Mouse (Mus musculus): ENCODE results near the gene Atf6.
A peak's percentile ranks its signal among the peaks of the same experiment; 100 is the strongest.

Atf6 gene

DNA sequence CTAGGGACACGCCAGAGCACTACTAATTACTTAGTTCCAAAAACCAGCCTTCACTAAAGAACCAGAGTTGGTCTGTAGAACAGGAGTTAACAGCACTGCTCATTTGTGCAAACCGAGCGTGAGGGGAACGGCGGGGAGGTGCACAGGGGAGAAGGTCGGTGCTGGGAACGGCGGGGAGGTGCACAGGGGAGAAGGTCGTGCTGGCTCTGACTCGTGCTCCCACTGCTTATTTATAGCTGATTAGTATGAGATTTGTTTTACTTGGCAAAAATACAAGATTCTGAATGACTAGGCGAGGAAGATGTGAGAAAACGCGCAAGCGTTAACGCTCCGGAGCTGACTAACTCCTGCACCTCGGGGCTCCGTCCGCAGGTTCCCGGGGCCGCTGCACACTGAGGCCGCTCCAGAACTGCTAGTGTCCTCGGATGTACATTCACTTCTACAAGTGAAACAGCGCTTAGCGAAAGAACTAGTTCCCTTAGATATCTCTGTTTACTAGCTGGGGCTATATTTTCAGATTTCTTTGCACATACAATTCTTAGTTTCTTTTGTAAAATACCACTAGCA lies 96.1 kb downstream of the Atf6 start:
- DNase-seq (ENCODE audit: low spot score in 2 of 2), result no peak

- no peak for DNase-seq (ENCODE audit: low spot score in 2 of 2)
Observed at GRCm38 (mm10) chr1:170770691-170771090, 96.9 kb downstream of the Atf6 start.

- no peak for DNase-seq (ENCODE audit: low spot score in 2 of 2)
Observed at GRCm38 (mm10) chr1:170766997-170767396, 100.6 kb downstream of the Atf6 start.

GRCm38 (mm10) chr1:170764798-170765197 lies 102.8 kb downstream of the Atf6 start:
- no peak for DNase-seq (ENCODE audit: low spot score in 2 of 2)

DNA sequence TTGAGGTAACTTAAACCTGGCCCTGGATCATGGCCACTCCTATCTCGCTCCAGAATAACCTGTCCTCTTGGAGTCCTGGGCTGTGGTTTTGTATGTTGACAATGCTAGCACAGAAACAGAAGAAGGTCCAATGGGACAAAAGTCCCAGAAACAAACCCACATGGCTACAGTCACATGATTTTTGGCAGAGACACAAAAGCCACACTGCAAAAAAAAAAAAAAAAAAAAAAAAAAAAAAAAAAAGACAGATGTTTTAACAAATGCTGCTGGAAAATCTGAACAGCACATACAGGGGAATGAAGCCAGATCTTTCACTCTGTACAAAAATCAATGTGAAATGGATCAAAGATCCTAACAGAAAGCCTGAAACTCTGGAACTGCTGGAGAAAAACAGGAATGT lies 105.9 kb downstream of the Atf6 start:
- no peak for DNase-seq (ENCODE audit: low spot score in 2 of 2)

DNA sequence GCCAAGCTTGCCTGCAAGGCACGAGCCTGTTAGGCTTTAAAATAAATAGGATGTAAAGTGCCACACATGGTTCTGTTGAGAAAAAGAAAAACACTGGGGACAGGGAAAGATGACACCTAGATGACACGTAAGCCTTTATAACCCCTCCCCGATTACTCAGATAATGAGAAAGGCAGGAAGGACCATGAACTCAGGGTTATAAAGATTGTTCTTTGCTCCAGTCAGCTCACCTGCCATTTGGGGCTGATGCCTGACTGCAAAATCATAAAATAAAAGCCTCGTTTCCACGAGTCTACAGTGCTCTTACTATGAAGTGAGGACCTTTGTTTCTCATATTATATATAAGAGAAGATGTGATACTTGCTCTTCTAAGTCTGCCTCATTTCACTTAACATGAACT lies 114.0 kb downstream of the Atf6 start:
- DNase-seq (ENCODE audit: low spot score in 2 of 2), result no peak

GRCm38 (mm10) chr1:170751797-170752196 lies 115.8 kb downstream of the Atf6 start:
- no peak for DNase-seq (ENCODE audit: low spot score in 2 of 2)

- DNase-seq (ENCODE audit: low spot score in 2 of 2), result no peak
Observed at GRCm38 (mm10) chr1:170746523-170746922, 121.0 kb downstream of the Atf6 start.

DNA sequence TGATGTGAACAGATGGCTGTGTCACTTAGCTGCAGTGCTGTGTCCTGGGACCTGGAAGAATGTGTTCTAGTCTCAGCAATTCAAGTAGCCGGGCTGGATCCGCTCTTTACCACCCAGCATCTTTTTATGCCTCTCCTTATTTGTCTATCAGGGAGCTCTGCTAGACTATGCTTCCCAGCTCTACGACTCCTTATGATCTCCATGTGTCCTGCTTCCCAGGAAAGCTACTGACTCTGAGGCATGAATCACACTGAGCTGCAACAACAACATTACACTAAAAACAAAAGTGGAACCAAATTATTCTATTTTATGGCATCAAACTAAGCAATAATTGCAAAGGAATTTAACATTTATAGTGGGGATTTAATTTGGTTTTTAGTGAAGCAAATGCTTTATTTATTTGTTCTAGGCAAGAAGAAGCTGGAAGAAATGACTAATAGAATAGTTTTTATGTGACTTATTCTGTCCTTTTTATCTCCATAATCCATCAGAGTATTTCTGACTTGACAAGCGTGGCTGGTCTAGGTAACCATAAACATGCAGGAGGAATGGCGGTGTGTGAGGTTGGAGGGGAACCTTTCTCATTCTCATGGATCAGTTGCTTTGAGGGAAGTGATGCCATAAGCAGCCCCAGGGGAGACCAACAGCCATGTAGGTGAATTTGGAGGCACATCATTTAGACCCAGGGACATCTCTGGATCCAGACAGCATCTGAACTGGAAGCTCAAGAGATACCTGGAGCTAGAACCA lies 125.9 kb downstream of the Atf6 start:
- DNase-seq (ENCODE audit: low spot score in 2 of 2), result no peak

- no peak for DNase-seq (ENCODE audit: low spot score in 2 of 2)
Observed at GRCm38 (mm10) chr1:170734866-170735265, 132.7 kb downstream of the Atf6 start.

GRCm38 (mm10) chr1:170732596-170732890 lies 135.0 kb downstream of the Atf6 start:
- DNase-seq (ENCODE audit: low spot score in 2 of 2), result no peak

- no peak for DNase-seq (ENCODE audit: low spot score in 2 of 2)
Observed at GRCm38 (mm10) chr1:170731865-170732595, 135.5 kb downstream of the Atf6 start.

DNA sequence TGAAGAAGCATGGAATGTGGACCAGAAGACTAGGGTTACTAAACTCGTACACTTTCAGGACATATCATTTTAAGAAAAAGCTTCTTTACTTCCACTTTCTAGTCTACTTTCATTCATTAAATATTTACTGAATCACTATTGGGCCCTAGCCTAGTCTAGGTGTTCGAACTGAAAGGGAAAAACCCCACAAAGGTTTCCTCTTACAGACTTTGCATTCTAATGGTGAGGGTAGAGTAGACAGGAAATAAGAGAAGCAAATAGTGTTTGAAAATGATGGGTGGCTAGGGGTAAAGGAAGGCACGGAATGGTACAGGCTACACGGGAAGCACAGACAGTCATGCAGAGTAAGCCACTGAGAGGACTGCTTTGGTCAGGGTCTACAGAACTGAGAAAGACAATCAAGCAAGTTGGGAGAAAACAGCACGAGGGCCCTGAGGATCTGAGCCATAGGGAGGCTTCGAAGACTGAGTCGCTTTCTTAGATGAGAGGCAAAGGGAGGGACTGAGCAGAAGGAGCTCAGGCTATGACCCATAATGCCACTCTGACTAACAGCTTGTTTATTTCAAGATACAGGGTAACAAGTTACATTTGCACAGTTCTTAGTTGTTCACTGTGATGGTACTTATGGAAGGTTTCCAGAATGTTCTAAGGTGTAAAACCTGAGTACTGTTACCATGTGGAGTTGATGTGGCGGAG lies 138.2 kb downstream of the Atf6 start:
- no peak for DNase-seq (ENCODE audit: low spot score in 2 of 2)

DNA sequence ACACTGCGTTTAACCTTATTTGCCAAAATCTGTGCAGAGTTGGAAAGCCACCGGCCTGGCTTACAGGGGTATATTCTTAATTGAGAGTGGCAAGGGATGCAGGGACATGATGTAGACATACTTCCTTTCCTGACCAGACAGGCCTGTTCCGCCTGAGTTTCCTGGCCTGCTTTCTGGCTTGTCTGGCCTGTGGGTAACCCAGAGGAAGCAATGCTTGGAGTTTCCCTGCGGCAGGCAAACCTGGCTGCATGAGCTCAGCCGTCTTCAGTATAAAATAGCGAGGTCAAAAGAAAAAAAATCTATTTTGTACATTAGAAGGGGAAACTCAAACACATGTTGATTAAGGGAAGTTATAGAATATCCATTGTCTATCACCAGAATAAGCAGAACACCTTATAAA lies 139.0 kb downstream of the Atf6 start:
- no peak for DNase-seq (ENCODE audit: low spot score in 2 of 2)

- no peak for DNase-seq (ENCODE audit: low spot score in 2 of 2)
Observed at GRCm38 (mm10) chr1:170721560-170721959, 146.0 kb downstream of the Atf6 start.

- no peak for DNase-seq (ENCODE audit: low spot score in 2 of 2)
Observed at GRCm38 (mm10) chr1:170718133-170718810, 149.3 kb downstream of the Atf6 start.

DNA sequence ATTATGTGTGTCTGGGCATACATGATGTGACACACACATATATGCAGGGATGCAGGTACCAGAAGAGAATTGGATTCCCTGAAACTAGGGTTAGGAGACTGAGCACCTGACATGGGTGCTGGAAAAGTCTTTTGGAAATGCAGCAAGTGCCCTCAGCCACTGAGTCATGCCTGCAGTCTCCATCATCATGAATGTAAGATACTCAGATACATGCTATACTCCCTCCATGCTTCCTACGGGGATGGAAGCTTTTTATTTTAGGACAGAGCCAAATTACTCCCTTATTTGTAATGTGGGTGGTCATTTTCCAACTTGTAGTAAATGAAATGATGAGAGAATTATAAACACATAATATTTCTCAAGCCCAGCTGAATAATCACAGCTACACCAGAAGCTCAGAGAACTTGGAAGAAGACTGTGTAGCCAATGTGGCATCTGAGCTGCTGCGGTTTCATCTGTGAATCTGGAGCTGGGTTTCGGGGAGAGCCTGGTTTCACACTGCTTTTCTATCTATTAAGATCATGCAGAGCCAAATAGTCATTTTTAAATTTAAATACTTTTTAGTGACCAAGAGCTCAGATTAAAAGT lies 150.2 kb downstream of the Atf6 start:
- DNase-seq (ENCODE audit: low spot score in 2 of 2), result no peak

DNA sequence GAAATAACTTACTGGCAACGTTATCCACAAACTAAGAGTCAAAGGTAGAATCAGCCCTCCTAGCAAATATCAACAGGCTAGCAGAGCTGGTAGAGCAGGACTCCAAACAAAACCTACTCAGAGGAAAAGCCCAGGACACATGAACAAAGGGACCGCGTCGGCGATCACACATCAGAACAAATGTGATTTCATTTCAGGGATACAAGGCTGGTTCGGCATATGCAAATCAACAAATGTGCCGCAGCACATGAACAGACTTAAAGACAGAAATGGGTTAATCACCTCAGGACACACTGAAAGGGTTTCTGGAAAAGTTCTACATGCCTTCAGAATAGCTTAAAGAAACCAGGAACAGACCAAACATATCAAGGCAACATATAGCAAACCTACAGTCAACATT lies 155.8 kb downstream of the Atf6 start:
- DNase-seq (ENCODE audit: low spot score in 2 of 2), result no peak

GRCm38 (mm10) chr1:170709969-170710368 lies 157.6 kb downstream of the Atf6 start:
- no peak for DNase-seq (ENCODE audit: low spot score in 2 of 2)

- peak; percentile 27 to 80 for DNase-seq (ENCODE audit: low spot score in 2 of 2)
Observed at GRCm38 (mm10) chr1:170709481-170709880, 158.1 kb downstream of the Atf6 start.

DNA sequence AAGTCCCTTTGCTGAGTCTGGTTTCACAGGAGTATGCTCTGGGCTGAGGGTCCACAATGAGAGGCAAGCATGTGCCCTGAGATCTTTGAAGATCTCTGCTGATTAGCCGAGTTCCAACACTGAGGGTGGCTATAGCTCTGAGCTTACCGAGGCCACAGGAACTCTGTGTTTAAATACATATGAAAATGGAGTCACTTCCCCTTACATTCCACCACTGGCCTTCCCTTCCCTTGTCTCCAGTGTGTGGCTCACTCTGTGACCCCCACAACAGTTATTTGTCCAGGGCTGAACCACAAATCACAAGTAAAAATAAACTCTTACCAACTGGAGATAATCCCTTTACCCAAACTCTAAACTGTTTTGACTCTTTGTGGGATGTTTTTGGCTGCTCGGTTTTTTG lies 158.5 kb downstream of the Atf6 start:
- no peak for DNase-seq (ENCODE audit: low spot score in 2 of 2)

- peak in 1 of 2 experiments; percentile 11 for DNase-seq (ENCODE audit: low spot score in 2 of 2)
Observed at GRCm38 (mm10) chr1:170706046-170706445, 161.5 kb downstream of the Atf6 start.

Measured in natural killer cell, adult 2 months (primary cell).